Comparison of ENCODE assay signal across 10 mouse cellular contexts in genomic region chr11:115894755-115895520, GRCm38 (mm10). TPM values are rescaled to one million over a fixed set of nuclear protein-coding genes. Genes with fewer than 3 reads are reported as not detected.
A peak's percentile ranks its signal among the peaks of the same experiment; 100 is the strongest.
DNase-seq lines count a peak whose midpoint lies in the region; ATAC-seq and TF ChIP-seq lines count a peak whose summit lies in the region.
"Had no signal": no experiment of that assay in that cellular context is flagged by ENCODE, and none has a peak within 500 bp of the region (broad histone marks: within the 10 kb centered on the region; RNA-seq: fewer than 3 reads in every experiment).

No protein-coding gene starts in this region.

- no peak overlapping the region for H3K9ac ChIP-seq in liver, adult 2 months (ENCODE audit: low read depth, low read length)
- H3K9ac ChIP-seq in liver, embryonic 11.5 days (ENCODE audit: low read depth, low read length), result no peak overlapping the region
- H3K9ac ChIP-seq in stomach, postnatal 0 days (ENCODE audit: low read length), result no peak overlapping the region
- H3K9ac ChIP-seq: embryonic facial prominence, embryonic 15.5 days had no signal

- H3K27me3 ChIP-seq in liver, adult 2 months (ENCODE audit: control insufficient read depth, insufficient read depth, low read length), result no peaks in the 10 kb centered on the region
- H3K27me3 ChIP-seq in liver, embryonic 11.5 days (replicated peaks; ENCODE audit: control insufficient read depth, insufficient read depth, low read length), result no peaks in the 10 kb centered on the region
- H3K27me3 ChIP-seq in stomach, postnatal 0 days (ENCODE audit: control insufficient read depth, insufficient read depth, low read length), result no peaks in the 10 kb centered on the region
- H3K27me3 ChIP-seq: embryonic facial prominence, embryonic 15.5 days had no signal

- DNase-seq in adrenal gland, postnatal 14 days, result peak; percentile 36
- DNase-seq in adrenal gland, postnatal 25 days, result no peak
- DNase-seq in liver, adult 2 months (ENCODE audit: extremely low read depth, low read depth, low spot score), result no peak
- DNase-seq in liver, embryonic 11.5 days (ENCODE audit: low spot score), result no peak
- peak; percentile 47 for DNase-seq in stomach, postnatal 0 days (ENCODE audit: low spot score)
- no peak for DNase-seq in urinary bladder, adult 18-20 months (ENCODE audit: low spot score in 2 of 2)
- DNase-seq: spleen, adult 18-20 months had no signal

- H3K4me1 ChIP-seq in liver, adult 2 months (ENCODE audit: control insufficient read depth, insufficient read depth, low read length), result no peaks in the 10 kb centered on the region
- H3K4me1 ChIP-seq in liver, embryonic 11.5 days (replicated peaks; ENCODE audit: control insufficient read depth, insufficient read depth, low read length), result peaks cover 17% of the 10 kb centered on the region
- H3K4me1 ChIP-seq in stomach, postnatal 0 days (replicated peaks; ENCODE audit: control insufficient read depth, insufficient read depth), result 0 out of 2 replicates have a peak, but pooled peaks cover 7% of the 10 kb centered on the region

- 90% methylated on average over 14 of the region's 14 CpGs for WGBS in liver, adult 2 months
- 68% methylated on average over 14 of the region's 14 CpGs for WGBS in liver, embryonic 11.5 days
- 69% methylated on average over 14 of the region's 14 CpGs for WGBS in stomach, postnatal 0 days

- no peak for TF ChIP-seq POLR2A in liver, adult 2 months (IDR thresholded peaks at IDR 0.05; ENCODE audit: extremely low read depth, insufficient read depth, low read length)

- H3K36me3 ChIP-seq in liver, adult 2 months (ENCODE audit: control insufficient read depth, insufficient read depth, low read length), result peaks cover 3% of the 10 kb centered on the region; the same call in 1 of the 2 replicates
- peaks cover 4% of the 10 kb centered on the region; the same call in 1 of the 2 replicates for H3K36me3 ChIP-seq in liver, embryonic 11.5 days (ENCODE audit: control insufficient read depth, insufficient read depth, low read length)
- H3K36me3 ChIP-seq in stomach, postnatal 0 days (ENCODE audit: control insufficient read depth, insufficient read depth, low read length), result peaks cover 8% of the 10 kb centered on the region; the same call in 1 of the 2 replicates

- H3K79me2 ChIP-seq in liver, adult 2 months (ENCODE audit: control insufficient read depth, insufficient read depth, low read length), result no peaks in the 10 kb centered on the region

- H3K9me3 ChIP-seq in liver, embryonic 11.5 days (ENCODE audit: control insufficient read depth, low read length), result no peaks in the 10 kb centered on the region
- H3K9me3 ChIP-seq in stomach, postnatal 0 days (ENCODE audit: control insufficient read depth, low read length), result no peaks in the 10 kb centered on the region
- H3K9me3 ChIP-seq: embryonic facial prominence, embryonic 15.5 days had no signal

- no peak overlapping the region for H3K27ac ChIP-seq in liver, adult 2 months (replicated peaks; ENCODE audit: insufficient read depth, low read depth, low read length)
- H3K27ac ChIP-seq in liver, embryonic 11.5 days (ENCODE audit: low read depth, low read length), result no peak overlapping the region
- H3K27ac ChIP-seq in stomach, postnatal 0 days (replicated peaks), result no peak overlapping the region
- H3K27ac ChIP-seq: embryonic facial prominence, embryonic 15.5 days had no signal

- ATAC-seq in liver, embryonic 11.5 days (replicated peaks; ENCODE audit: low FRiP score), result no peak
- 0 out of 2 replicates have a peak, but pooled peaks have one; percentile 12 for ATAC-seq in erythroid progenitor cell, adult 5-6 weeks (replicated peaks; ENCODE audit: low FRiP score, poor library complexity, severe bottlenecking)
- no peak for ATAC-seq in stomach, postnatal 0 days (ENCODE audit: low FRiP score, low TSS enrichment)
- no peak for ATAC-seq in activated CD4-positive, CD25-positive, alpha-beta regulatory T cell, adult 4 months

- TF ChIP-seq EP300 in stomach, postnatal 0 days (optimal IDR thresholded peaks at IDR 0.05), result no peak

- H3K4me2 ChIP-seq in liver, embryonic 11.5 days, result no peak overlapping the region
- H3K4me2 ChIP-seq in stomach, postnatal 0 days (replicated peaks; ENCODE audit: low read depth), result no peak overlapping the region
- H3K4me2 ChIP-seq: embryonic facial prominence, embryonic 15.5 days had no signal

- H3K4me3 ChIP-seq in liver, adult 2 months (ENCODE audit: insufficient read depth, low read depth, low read length), result no peak overlapping the region
- H3K4me3 ChIP-seq in liver, embryonic 11.5 days (ENCODE audit: low read depth, low read length), result no peak overlapping the region
- H3K4me3 ChIP-seq in stomach, postnatal 0 days (ENCODE audit: low read depth, low read length), result no peak overlapping the region
- H3K4me3 ChIP-seq: embryonic facial prominence, embryonic 15.5 days had no signal

- TF ChIP-seq CTCF in liver, adult 2 months (IDR thresholded peaks at IDR 0.05; ENCODE audit: low read depth, low read length), result peak; percentile 24; the same call in 1 of the 2 replicates
- peak; percentile 69 for TF ChIP-seq CTCF in stomach, postnatal 0 days (IDR thresholded peaks at IDR 0.05; ENCODE audit: low read depth)

RNA-seq across cellular contexts. Expression of gene Smim5, which starts 4.8 kb away (rescaled TPM):
- 0.82 and 1.3 TPM in 2 replicates for total RNA-seq in adrenal gland, postnatal 14 days (2021)
- total RNA-seq in adrenal gland, postnatal 25 days (2021), result 0.73 TPM in 1 of 2 replicates, not detected in the other
- total RNA-seq in liver, adult 2 months (2014; rRNA removed), result 0.13 TPM in 1 of 2 replicates, not detected in the other
- 0.14 and 0.38 TPM in 2 replicates for polyA plus RNA-seq in liver, adult 2 months (2012; rRNA removed)
- polyA plus RNA-seq in liver, embryonic 11.5 days (2014; fragmentation: Nextera tagmentation; extraction: Ambion mirVana), result 39.5 and 45.9 TPM in 2 replicates
- 37.7 and 44.7 TPM in 2 replicates for total RNA-seq in erythroid progenitor cell, adult 5-6 weeks (2015; ENCODE audit: low replicate concordance)
- 27.1 and 64.4 TPM in 2 replicates for total RNA-seq in erythroid progenitor cell, adult 5-6 weeks (2017; ENCODE audit: low replicate concordance)
- polyA plus RNA-seq in stomach, postnatal 0 days (2015; fragmentation: Nextera tagmentation; extraction: Ambion mirVana), result 16.8 and 17.9 TPM in 2 replicates
- 1 to 10 TPM in 1 of 2 experiments, under 1 TPM in 1; 0.89 to 1.2 TPM for polyA plus RNA-seq in activated CD4-positive, CD25-positive, alpha-beta regulatory T cell, adult 4 months (2017; shearing (Covaris generic))

RNA-seq across cellular contexts. Expression of gene Smim6, which starts 16.9 kb away (rescaled TPM):
- total RNA-seq in adrenal gland, postnatal 14 days (2021), result not detected in 2 replicates
- total RNA-seq in adrenal gland, postnatal 25 days (2021), result not detected in 2 replicates
- total RNA-seq in liver, adult 2 months (2014; rRNA removed), result 0.54 and 0.55 TPM in 2 replicates
- polyA plus RNA-seq in liver, adult 2 months (2012; rRNA removed), result 0.38 and 0.71 TPM in 2 replicates
- 3.5 and 3.6 TPM in 2 replicates for polyA plus RNA-seq in liver, embryonic 11.5 days (2014; fragmentation: Nextera tagmentation; extraction: Ambion mirVana)
- 4.3 and 15.1 TPM in 2 replicates for total RNA-seq in erythroid progenitor cell, adult 5-6 weeks (2015; ENCODE audit: low replicate concordance)
- 0.23 and 6.4 TPM in 2 replicates for total RNA-seq in erythroid progenitor cell, adult 5-6 weeks (2017; ENCODE audit: low replicate concordance)
- 184 and 185 TPM in 2 replicates for polyA plus RNA-seq in stomach, postnatal 0 days (2015; fragmentation: Nextera tagmentation; extraction: Ambion mirVana)
- 1 to 10 TPM; 2.5 to 3.6 TPM for polyA plus RNA-seq in activated CD4-positive, CD25-positive, alpha-beta regulatory T cell, adult 4 months (2017; shearing (Covaris generic))

RNA-seq across cellular contexts. Expression of gene Myo15b, which starts 36.7 kb away (rescaled TPM):
- total RNA-seq in adrenal gland, postnatal 14 days (2021), result 0.26 TPM in 1 of 2 replicates, not detected in the other
- 0.36 TPM in 1 of 2 replicates, not detected in the other for total RNA-seq in adrenal gland, postnatal 25 days (2021)
- total RNA-seq in liver, adult 2 months (2014; rRNA removed), result 0.07 and 0.28 TPM in 2 replicates
- 0.51 and 0.56 TPM in 2 replicates for polyA plus RNA-seq in liver, adult 2 months (2012; rRNA removed)
- 0.56 and 0.89 TPM in 2 replicates for polyA plus RNA-seq in liver, embryonic 11.5 days (2014; fragmentation: Nextera tagmentation; extraction: Ambion mirVana)
- total RNA-seq in erythroid progenitor cell, adult 5-6 weeks (2015; ENCODE audit: low replicate concordance), result not detected in 2 replicates
- not detected in 2 replicates for total RNA-seq in erythroid progenitor cell, adult 5-6 weeks (2017; ENCODE audit: low replicate concordance)
- 16.0 and 18.2 TPM in 2 replicates for polyA plus RNA-seq in stomach, postnatal 0 days (2015; fragmentation: Nextera tagmentation; extraction: Ambion mirVana)
- polyA plus RNA-seq in activated CD4-positive, CD25-positive, alpha-beta regulatory T cell, adult 4 months (2017; shearing (Covaris generic)), result not detected

RNA-seq across cellular contexts. Expression of gene Sap30bp, which starts 38.1 kb away (rescaled TPM):
- 40.9 and 42.9 TPM in 2 replicates for total RNA-seq in adrenal gland, postnatal 14 days (2021)
- total RNA-seq in adrenal gland, postnatal 25 days (2021), result 32.0 and 41.3 TPM in 2 replicates
- total RNA-seq in liver, adult 2 months (2014; rRNA removed), result 12.8 and 16.0 TPM in 2 replicates
- 11.2 and 12.7 TPM in 2 replicates for polyA plus RNA-seq in liver, adult 2 months (2012; rRNA removed)
- polyA plus RNA-seq in liver, embryonic 11.5 days (2014; fragmentation: Nextera tagmentation; extraction: Ambion mirVana), result 36.5 and 39.9 TPM in 2 replicates
- total RNA-seq in erythroid progenitor cell, adult 5-6 weeks (2015; ENCODE audit: low replicate concordance), result 16.6 and 17.6 TPM in 2 replicates
- total RNA-seq in erythroid progenitor cell, adult 5-6 weeks (2017; ENCODE audit: low replicate concordance), result 224 and 296 TPM in 2 replicates
- polyA plus RNA-seq in stomach, postnatal 0 days (2015; fragmentation: Nextera tagmentation; extraction: Ambion mirVana), result 23.6 and 27.0 TPM in 2 replicates
- 10 to 100 TPM; 36.0 to 53.3 TPM for polyA plus RNA-seq in activated CD4-positive, CD25-positive, alpha-beta regulatory T cell, adult 4 months (2017; shearing (Covaris generic))

RNA-seq across cellular contexts. Expression of gene Recql5, which starts 38.3 kb away (rescaled TPM):
- 18.3 and 22.3 TPM in 2 replicates for total RNA-seq in adrenal gland, postnatal 14 days (2021)
- total RNA-seq in adrenal gland, postnatal 25 days (2021), result 31.4 and 37.1 TPM in 2 replicates
- 6.0 and 8.2 TPM in 2 replicates for total RNA-seq in liver, adult 2 months (2014; rRNA removed)
- 10.0 and 12.3 TPM in 2 replicates for polyA plus RNA-seq in liver, adult 2 months (2012; rRNA removed)
- polyA plus RNA-seq in liver, embryonic 11.5 days (2014; fragmentation: Nextera tagmentation; extraction: Ambion mirVana), result 19.8 and 22.9 TPM in 2 replicates
- 16.3 and 17.7 TPM in 2 replicates for total RNA-seq in erythroid progenitor cell, adult 5-6 weeks (2015; ENCODE audit: low replicate concordance)
- 13.8 and 33.5 TPM in 2 replicates for total RNA-seq in erythroid progenitor cell, adult 5-6 weeks (2017; ENCODE audit: low replicate concordance)
- 7.2 and 8.1 TPM in 2 replicates for polyA plus RNA-seq in stomach, postnatal 0 days (2015; fragmentation: Nextera tagmentation; extraction: Ambion mirVana)
- 10 to 100 TPM; 12.1 to 22.5 TPM for polyA plus RNA-seq in activated CD4-positive, CD25-positive, alpha-beta regulatory T cell, adult 4 months (2017; shearing (Covaris generic))

Comparison
In these comparisons a context has a peak if more than half of its experiments do, and no peak if none do; other contexts are left out.
1. DNase-seq: peak in adrenal gland, postnatal 14 days (single experiment) and stomach, postnatal 0 days (single experiment); none in adrenal gland, postnatal 25 days (single experiment), liver, adult 2 months (single experiment), liver, embryonic 11.5 days (single experiment) and urinary bladder, adult 18-20 months (0 of 2).
2. RNA of gene Smim5, which starts 4.8 kb away (total RNA-seq): 27.1 to 64.4 TPM in erythroid progenitor cell, adult 5-6 weeks; 0.82 to 1.3 TPM in adrenal gland, postnatal 14 days, 0.73 TPM in adrenal gland, postnatal 25 days and 0.13 TPM in liver, adult 2 months; every median in the first group is over 10 times any median in the second.